Mouse (Mus musculus): Measurements from ENCODE around the gene Tbccd1. TPM values are rescaled to one million over a fixed set of nuclear protein-coding genes. Genes with fewer than 3 reads are reported as not detected.

Gene Tbccd1
- total RNA-seq, 2 experiments from 2014 or later = 11.9 to 14.6 TPM

GRCm38 (mm10) chr16:22885356-22885755, 27.9 kb upstream of the Tbccd1 start:
- intact Hi-C loops (cut with DNase I) = no loop called here
- no peak overlapping the region for H3K27ac ChIP-seq
- no peak overlapping the region for H3K4me3 ChIP-seq
- no peak for TF ChIP-seq CTCF (IDR thresholded peaks at IDR 0.05)
- DNase-seq (ENCODE audit: extremely low spot score in 1 of 2, low spot score in 2 of 2) = no peak

DNA sequence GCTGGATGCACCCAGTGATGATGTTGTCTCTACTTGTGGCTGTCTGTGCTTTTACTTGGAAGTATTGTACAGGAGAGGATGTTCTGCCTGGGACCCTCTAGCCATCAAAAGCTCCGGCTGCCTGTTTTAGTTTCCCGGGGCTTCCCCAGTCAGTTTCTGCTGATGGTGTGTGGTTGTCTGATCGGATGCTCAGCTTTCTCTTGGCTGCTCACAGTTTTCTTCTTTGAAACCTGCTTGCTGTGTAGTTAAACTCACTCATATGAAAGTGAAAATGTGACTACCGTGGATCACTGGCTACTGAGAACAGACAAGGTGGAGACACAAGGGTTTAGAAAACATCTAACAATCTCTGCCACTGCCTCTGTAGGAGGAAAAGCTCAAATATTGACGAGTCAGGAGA, 26.0 kb upstream of the Tbccd1 start:
- TF ChIP-seq CTCF (IDR thresholded peaks at IDR 0.05) = no peak
- no peak overlapping the region for H3K4me3 ChIP-seq
- DNase-seq (ENCODE audit: extremely low spot score in 1 of 2, low spot score in 2 of 2) = no peak
- intact Hi-C loops (cut with DNase I) = no loop called here
- no peak overlapping the region for H3K27ac ChIP-seq

DNA sequence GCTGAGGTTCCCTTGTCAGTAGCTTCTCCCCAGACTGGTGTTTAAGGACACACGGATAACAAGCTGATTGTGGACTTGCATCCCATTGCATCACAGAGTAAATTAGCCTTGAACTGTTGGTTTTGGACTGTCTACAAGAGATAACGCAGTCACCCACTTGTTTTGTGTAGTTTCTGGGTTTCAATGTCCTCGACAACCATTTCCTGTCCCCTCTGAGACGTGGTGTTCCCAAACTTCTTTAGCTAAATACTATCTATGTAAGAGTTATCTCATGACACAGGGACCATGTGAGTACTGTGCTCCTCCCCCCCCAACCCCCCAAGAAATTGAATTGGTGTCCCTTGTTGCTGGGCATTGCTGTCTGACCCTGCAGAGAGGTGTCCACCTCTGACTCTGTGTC, 24.0 kb upstream of the Tbccd1 start:
- H3K4me3 ChIP-seq = no peak overlapping the region
- DNase-seq (ENCODE audit: extremely low spot score in 1 of 2, low spot score in 2 of 2) = no peak
- no peak overlapping the region for H3K27ac ChIP-seq
- intact Hi-C loops (cut with DNase I) = no loop called here
- no peak for TF ChIP-seq CTCF (IDR thresholded peaks at IDR 0.05)

GRCm38 (mm10) chr16:22880900-22881299, 23.4 kb upstream of the Tbccd1 start:
- intact Hi-C loops (cut with DNase I) = no loop called here
- DNase-seq (ENCODE audit: extremely low spot score in 1 of 2, low spot score in 2 of 2) = no peak
- no peak overlapping the region for H3K27ac ChIP-seq
- TF ChIP-seq CTCF (IDR thresholded peaks at IDR 0.05) = no peak
- H3K4me3 ChIP-seq = no peak overlapping the region

- TF ChIP-seq CTCF (IDR thresholded peaks at IDR 0.05) = no peak
- Histone ChIP-seq H3K4me3 (no peak overlapping the region), H3K27ac (no peak overlapping the region)
- intact Hi-C loops (cut with DNase I) = loop anchor here (5.0 kb wide), 1 partner anchor 72 kb away; the partner anchor contains the start of gene Hrg
- no peak for DNase-seq (ENCODE audit: extremely low spot score in 1 of 2, low spot score in 2 of 2)
Measured at GRCm38 (mm10) chr16:22879945-22880595, 22.6 kb upstream of the Tbccd1 start.

DNA sequence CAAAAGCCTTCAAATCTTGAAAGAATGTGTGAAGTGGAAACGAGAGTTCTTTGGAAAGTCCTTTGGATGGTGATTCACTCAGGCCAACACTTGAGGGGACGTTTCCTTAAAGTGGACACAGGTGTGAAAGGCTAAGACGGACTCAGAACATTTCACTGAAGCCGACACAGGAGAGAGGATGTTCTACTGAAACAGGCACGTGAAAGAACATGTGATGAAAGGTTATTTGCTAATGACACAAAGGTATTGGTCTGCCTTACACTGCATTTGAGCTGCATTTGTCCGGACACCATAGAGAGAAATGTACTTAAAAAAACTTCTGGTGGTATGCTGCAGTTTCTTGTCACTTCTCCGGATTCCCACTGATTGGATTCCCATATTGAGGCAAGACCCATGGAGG, 21.2 kb upstream of the Tbccd1 start:
- DNase-seq (ENCODE audit: extremely low spot score in 1 of 2, low spot score in 2 of 2) = no peak
- intact Hi-C loops (cut with DNase I) = loop anchor here (5.0 kb wide), 1 partner anchor 74 kb away; the partner anchor contains the start of gene Hrg
- no peak for TF ChIP-seq CTCF (IDR thresholded peaks at IDR 0.05)
- Histone ChIP-seq H3K27ac (no peak overlapping the region), H3K4me3 (no peak overlapping the region)

- H3K4me3 ChIP-seq = no peak overlapping the region
- H3K27ac ChIP-seq = no peak overlapping the region
- TF ChIP-seq CTCF (IDR thresholded peaks at IDR 0.05) = no peak
- intact Hi-C loops (cut with DNase I) = loop anchor here (5.0 kb wide), 1 partner anchor 74 kb away; the partner anchor contains the start of gene Hrg
- no peak for DNase-seq (ENCODE audit: extremely low spot score in 1 of 2, low spot score in 2 of 2)
Measured at GRCm38 (mm10) chr16:22877660-22878390, 20.4 kb upstream of the Tbccd1 start.

- no peak overlapping the region for H3K4me3 ChIP-seq
- peak in 1 of 2 experiments; percentile 39 for DNase-seq (ENCODE audit: extremely low spot score in 1 of 2, low spot score in 2 of 2)
- intact Hi-C loops (cut with DNase I) = loop anchor here (1.0 to 5.0 kb wide), 3 partner anchors 76 to 259 kb away; partner anchors contain the start of gene Hrg
- TF ChIP-seq CTCF (IDR thresholded peaks at IDR 0.05) = peak; percentile 79
- H3K27ac ChIP-seq = no peak overlapping the region
Measured at GRCm38 (mm10) chr16:22876218-22877043, 19.0 kb upstream of the Tbccd1 start.

DNA sequence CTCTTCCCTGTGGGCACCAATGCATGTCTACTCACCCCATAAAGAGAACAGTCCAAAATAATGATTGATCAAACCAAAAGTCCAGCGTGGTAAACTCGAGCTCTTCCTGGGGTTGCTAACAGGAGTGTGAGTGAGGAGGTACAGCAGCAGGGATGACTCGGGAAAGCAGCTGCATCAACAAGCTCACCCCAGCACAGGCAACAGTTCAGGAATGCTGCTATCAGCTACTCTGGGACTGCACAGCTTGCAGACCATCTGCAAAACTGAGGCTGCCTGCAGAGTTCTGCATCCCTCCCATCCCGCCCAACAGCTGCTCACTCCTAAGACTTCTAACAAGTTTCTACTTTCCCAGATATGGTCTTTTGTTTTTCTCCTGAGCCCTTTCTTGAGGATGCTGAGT, 15.9 kb upstream of the Tbccd1 start:
- intact Hi-C loops (cut with DNase I) = no loop called here
- Histone ChIP-seq H3K4me3 (no peak overlapping the region), H3K27ac (no peak overlapping the region)
- no peak for DNase-seq (ENCODE audit: extremely low spot score in 1 of 2, low spot score in 2 of 2)
- TF ChIP-seq CTCF (IDR thresholded peaks at IDR 0.05) = no peak

GRCm38 (mm10) chr16:22872397-22872796, 14.9 kb upstream of the Tbccd1 start:
- Histone ChIP-seq H3K4me3 (no peak overlapping the region), H3K27ac (no peak overlapping the region)
- DNase-seq (ENCODE audit: extremely low spot score in 1 of 2, low spot score in 2 of 2) = no peak
- TF ChIP-seq CTCF (IDR thresholded peaks at IDR 0.05) = no peak
- intact Hi-C loops (cut with DNase I) = no loop called here

DNA sequence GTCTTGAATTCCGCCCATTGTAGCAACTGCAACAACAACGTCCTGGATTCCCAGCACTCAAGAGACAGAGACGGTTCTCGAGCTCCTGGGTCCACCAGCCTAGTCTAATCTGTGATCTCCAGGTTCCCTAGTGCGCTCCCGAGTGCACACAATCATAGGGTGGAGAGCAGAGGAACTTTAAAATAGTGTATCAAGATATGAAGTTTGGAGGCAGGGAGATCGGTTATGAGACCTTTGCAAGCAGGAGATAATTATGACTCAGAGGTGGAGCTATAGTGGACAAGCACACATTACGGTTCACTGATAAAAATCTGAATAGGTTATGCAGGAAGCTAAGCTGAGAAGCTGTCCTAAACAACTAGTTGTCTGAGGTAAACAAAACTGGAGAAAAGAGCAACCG, 696 bp downstream of the Tbccd1 start:
- intact Hi-C loops (cut with DNase I) = loop anchor here (5.0 kb wide), 2 partner anchors 251 to 271 kb away; partner anchors contain the start of genes Eif4a2 and Rfc4
- TF ChIP-seq CTCF (IDR thresholded peaks at IDR 0.05) = no peak
- Histone ChIP-seq H3K4me3 (peak overlapping the region; percentile 71), H3K27ac (peak overlapping the region; percentile 74; the same call in 1 of the 2 replicates)
- DNase-seq (ENCODE audit: extremely low spot score in 1 of 2, low spot score in 2 of 2) = no peak

- no peak overlapping the region for H3K4me3 ChIP-seq
- intact Hi-C loops (cut with DNase I) = no loop called here
- no peak overlapping the region for H3K27ac ChIP-seq
- TF ChIP-seq CTCF (IDR thresholded peaks at IDR 0.05) = no peak
- DNase-seq (ENCODE audit: extremely low spot score in 1 of 2, low spot score in 2 of 2) = no peak
Measured at GRCm38 (mm10) chr16:22852709-22853108, 4.8 kb downstream of the Tbccd1 start.
